Mouse (Mus musculus) forebrain, embryonic 10.5 days (tissue): ENCODE measurements around the gene Rpl36. TPM values are rescaled to one million over a fixed set of nuclear protein-coding genes. Genes with fewer than 3 reads are reported as not detected.

Experiments used
- DNase-seq: peaks from one replicate; pipeline ENCODE4 v3.0.0-alpha.2; 2017; ENCODE audit warnings: low spot score; ENCODE audit errors: extremely low spot score
- H3K27ac ChIP-seq: fragments of 300-500 bp; sonication (generic); 2 replicates; pipeline ENCODE4 v1.5.1; 2016; ENCODE audit warnings: mild to moderate bottlenecking
- H3K27me3 ChIP-seq: fragments of 300-500 bp; sonication (generic); 2 replicates; pipeline ENCODE4 v1.6.1; 2016; ENCODE audit warnings: mild to moderate bottlenecking; ENCODE audit not compliant: poor library complexity, severe bottlenecking
- H3K36me3 ChIP-seq: fragments of 300-500 bp; sonication (generic); replicated peaks from 2 replicates; pipeline ENCODE4 v1.6.1; 2016; ENCODE audit warnings: mild to moderate bottlenecking, moderate library complexity
- H3K4me1 ChIP-seq: fragments of 300-500 bp; sonication (generic); 2 replicates; pipeline ENCODE4 v1.6.1; 2016
- H3K4me3 ChIP-seq: fragments of 300-500 bp; sonication (generic); 2 replicates; pipeline ENCODE4 v1.5.1; 2016; ENCODE audit warnings: mild to moderate bottlenecking, moderate library complexity
- H3K9me3 ChIP-seq: fragments of 300-500 bp; sonication (generic); 2 replicates; pipeline ENCODE4 v1.6.1; 2016; ENCODE audit warnings: mild to moderate bottlenecking, moderate library complexity
- WGBS: fragments of 180-500 bp; shearing (Covaris S2); methylation state at CpG from one replicate; pipeline ENCODE4 v1.1.7; 2016; 5-methylcytosine and 5-hydroxymethylcytosine counted together
- polyA plus RNA-seq: library from polyadenylated mRNA; unstranded; fragments of >200 nt; fragmentation: Nextera tagmentation; extraction: Ambion mirVana; gene quantifications from 2 replicates; pipeline ENCODE4 v1.2.1, GENCODE M21; 2016

Rpl36 gene
- polyA plus RNA-seq, result 1,518 and 1,601 TPM in 2 replicates

DNA sequence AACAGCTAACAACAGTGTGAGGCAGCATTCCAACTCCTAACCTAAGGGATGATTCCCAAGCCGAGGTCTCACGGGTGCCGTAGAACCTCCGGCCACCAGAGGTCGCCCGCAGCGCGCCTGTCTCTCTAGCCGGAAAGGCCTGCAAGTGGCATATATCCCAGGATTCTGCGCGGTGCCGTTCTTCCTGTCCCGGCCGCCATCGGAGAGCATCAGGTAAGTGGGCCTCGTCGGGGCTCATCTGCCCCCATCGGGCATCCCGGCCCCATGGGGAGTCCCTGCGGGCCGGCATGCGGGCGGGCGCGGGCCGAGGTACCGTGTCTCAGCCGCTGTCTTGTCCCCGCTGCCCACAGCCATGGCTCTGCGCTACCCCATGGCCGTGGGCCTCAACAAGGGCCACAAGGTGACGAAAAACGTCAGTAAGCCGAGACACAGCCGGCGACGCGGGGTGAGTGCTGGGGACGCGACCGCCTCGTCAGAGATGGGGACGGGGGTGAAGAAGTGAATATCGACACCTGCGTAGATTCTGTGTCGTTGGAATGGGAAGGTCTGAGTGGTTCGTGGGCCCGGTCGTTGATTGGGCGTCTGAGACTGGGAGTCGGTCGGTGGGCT, at the start of gene Rpl36:
Gene Rpl36, plus strand, starts transcription at position 181 of the 609 bp plus-strand sequence.
- Histone ChIP-seq H3K36me3 (peaks cover 46% of the 10 kb centered on the region), H3K9me3 (no peaks in the 10 kb centered on the region), H3K27ac (peak within 1 kb of the TSS; percentile 96), H3K27me3 (no peaks in the 10 kb centered on the region), H3K4me1 (peaks cover 57% of the 10 kb centered on the region), H3K4me3 (peak within 1 kb of the TSS; percentile 83)
- WGBS, result under 1% methylated on average over 52 of the region's 52 CpGs
- DNase-seq, result peak; percentile 94

DNA sequence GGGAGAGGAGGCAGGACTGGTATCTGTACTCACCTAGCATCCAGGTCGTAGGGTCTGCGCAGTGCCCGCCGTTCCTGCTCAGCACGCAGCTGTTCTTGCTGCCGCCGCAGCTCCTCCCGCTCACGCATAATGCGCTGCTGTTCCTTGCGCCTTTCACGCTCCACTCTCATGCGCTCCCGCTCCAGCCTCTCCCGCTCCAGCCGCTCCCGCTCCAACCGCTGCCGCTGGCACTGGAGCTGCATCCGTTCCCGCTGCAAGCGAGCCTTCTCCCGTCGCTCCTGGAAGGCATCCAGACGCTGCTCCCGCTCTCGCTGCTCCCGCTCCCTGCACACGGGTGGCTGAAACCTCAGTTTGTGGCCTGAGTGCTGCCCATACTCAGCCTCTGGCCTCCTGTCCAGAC, 46.9 kb upstream of the Rpl36 start:
- no peak for DNase-seq
- Histone ChIP-seq H3K27me3 (no peaks in the 10 kb centered on the region), H3K36me3 (peaks cover 100% of the 10 kb centered on the region), H3K27ac (no peak overlapping the region), H3K4me3 (no peak overlapping the region), H3K9me3 (no peaks in the 10 kb centered on the region), H3K4me1 (no peaks in the 10 kb centered on the region)
- 94% methylated on average over 29 of the region's 29 CpGs for WGBS

DNA sequence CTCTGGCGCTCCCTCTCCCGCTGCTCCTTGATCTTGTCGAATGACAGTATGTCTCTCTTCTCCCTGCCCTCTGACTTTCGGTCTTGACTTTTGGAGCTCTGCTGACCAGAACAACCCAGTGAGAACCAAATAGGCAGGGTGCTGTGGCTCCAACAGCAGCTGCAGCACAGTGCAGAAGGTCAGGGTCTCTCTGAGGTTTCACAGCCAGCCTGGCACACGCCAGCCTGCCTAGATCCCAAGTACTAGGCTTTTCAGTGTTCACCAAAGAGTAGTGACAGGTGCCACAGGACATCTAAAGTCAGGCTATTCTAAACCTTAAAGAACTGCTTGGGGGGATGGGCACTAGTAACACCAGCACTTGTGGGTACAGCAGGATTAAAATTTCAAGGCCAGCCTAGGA, 46.3 kb upstream of the Rpl36 start:
- Histone ChIP-seq H3K27ac (no peak overlapping the region), H3K4me3 (no peak overlapping the region), H3K36me3 (peaks cover 100% of the 10 kb centered on the region), H3K27me3 (no peaks in the 10 kb centered on the region), H3K9me3 (no peaks in the 10 kb centered on the region), H3K4me1 (no peaks in the 10 kb centered on the region)
- 91% methylated on average over 5 of the region's 5 CpGs for WGBS
- no peak for DNase-seq

DNA sequence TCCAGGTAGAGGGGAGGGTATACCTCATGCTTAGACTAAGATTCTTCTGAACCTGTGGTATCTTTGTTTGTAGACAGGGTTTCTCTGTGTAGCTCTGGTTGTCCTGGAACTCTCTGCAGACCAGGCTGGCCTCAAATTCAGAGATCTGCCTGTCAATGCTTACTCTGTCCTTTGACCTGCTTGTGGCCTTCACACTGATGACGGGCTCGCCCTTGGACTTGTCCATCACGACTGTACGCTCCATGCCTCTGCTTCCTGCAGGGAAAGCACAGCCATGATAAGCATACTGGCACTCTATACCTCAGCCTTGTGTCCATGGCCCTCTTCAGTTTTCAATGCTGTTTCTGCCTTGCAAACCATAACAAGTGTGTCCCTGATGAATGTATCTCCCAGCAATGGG, 45.8 kb upstream of the Rpl36 start:
- DNase-seq, result no peak
- H3K27ac ChIP-seq, result no peak overlapping the region
- no peaks in the 10 kb centered on the region for H3K9me3 ChIP-seq
- no peaks in the 10 kb centered on the region for H3K27me3 ChIP-seq
- 96% methylated on average over 4 of the region's 4 CpGs for WGBS
- no peaks in the 10 kb centered on the region for H3K4me1 ChIP-seq
- peaks cover 100% of the 10 kb centered on the region for H3K36me3 ChIP-seq
- H3K4me3 ChIP-seq, result no peak overlapping the region

DNA sequence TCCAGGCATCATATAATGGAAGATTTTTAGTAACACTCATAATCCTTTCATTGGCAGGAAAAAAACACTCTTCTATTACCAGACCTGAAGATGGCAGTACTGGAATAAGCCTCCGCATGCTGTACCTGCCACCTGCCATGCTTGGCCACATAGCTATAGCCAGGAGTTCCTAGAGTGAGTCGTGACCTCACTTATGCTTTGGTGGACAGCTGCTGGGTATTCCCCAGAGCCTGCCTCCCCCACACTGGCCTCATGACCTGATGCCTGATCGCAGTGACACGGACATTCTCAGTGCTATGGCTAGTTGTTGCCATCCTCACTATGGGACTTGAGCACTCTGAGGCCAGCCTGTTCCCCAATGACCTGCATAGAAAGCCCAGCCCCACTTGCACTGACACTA, 42.9 kb upstream of the Rpl36 start:
- Histone ChIP-seq H3K4me1 (no peaks in the 10 kb centered on the region), H3K27ac (no peak overlapping the region), H3K36me3 (peaks cover 99% of the 10 kb centered on the region), H3K27me3 (no peaks in the 10 kb centered on the region), H3K9me3 (no peaks in the 10 kb centered on the region), H3K4me3 (no peak overlapping the region)
- no peak for DNase-seq
- WGBS, result 97% methylated on average over 4 of the region's 4 CpGs

DNA sequence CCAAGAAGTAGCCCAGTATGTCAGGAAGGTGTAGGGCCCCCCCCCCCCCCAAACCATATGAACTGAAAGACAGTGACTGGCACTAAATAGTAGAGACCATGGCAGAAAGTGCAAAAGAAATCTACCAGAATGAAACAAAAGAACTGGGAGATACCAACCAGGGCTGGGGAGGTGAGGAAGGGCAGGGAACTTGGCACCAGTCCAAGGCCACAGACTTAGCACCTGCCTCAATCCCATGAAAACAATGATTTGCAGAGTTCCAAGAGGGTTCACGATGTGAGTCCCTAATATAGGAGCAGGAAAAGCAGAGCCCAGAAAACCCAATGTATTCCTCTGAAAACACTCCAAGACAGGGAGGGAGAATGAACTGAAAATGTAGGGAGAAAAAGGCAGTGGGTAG, 41.1 kb upstream of the Rpl36 start:
- Histone ChIP-seq H3K36me3 (peaks cover 96% of the 10 kb centered on the region), H3K27ac (no peak overlapping the region), H3K4me3 (no peak overlapping the region), H3K27me3 (no peaks in the 10 kb centered on the region), H3K9me3 (no peaks in the 10 kb centered on the region), H3K4me1 (no peaks in the 10 kb centered on the region)
- DNase-seq, result no peak
- 86% methylated on average over 1 of the region's 1 CpGs for WGBS

DNA sequence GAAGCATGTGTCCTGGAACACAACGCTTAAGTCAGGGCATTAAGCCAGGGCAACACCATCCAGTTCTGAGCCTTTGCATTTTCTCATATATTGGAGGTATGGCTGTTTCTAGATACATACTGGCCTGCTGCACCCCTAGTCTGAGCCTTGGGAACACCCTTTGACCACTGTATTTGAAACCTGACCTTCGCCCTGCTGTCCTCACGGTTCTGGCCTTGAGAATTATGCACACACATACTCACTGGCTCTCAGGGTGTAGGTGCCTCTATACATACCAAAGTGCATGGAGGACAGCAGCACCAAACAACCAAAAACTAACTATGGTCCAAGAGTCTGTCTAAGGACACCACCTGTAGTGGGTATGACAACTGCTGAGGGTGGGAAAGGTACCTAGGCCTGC, 40.3 kb upstream of the Rpl36 start:
- WGBS, result 96% methylated on average over 3 of the region's 3 CpGs
- peaks cover 96% of the 10 kb centered on the region for H3K36me3 ChIP-seq

DNA sequence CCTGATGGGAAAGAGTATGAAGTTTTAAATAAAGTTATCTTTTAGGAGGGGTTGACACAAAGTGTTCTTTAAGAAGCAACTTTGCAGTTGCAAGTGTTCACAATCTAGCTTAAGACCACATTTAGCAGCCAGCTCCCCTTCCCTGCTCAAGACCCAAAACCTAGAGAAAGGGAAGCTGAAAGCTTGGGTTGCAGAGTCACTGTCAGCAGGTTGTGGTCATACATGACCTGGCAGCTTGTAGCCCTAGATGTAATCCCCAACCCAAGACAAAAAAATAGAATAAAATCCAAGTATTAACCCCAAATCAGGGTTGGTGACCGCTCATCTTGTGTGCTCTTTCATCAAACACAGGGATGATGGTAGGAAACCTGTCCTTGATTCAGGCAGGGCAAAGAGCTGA, 30.1 kb upstream of the Rpl36 start:
- peaks cover 48% of the 10 kb centered on the region for H3K4me1 ChIP-seq
- 81% methylated on average over 1 of the region's 1 CpGs for WGBS
- H3K9me3 ChIP-seq, result no peaks in the 10 kb centered on the region
- peaks cover 74% of the 10 kb centered on the region for H3K36me3 ChIP-seq
- DNase-seq, result no peak
- H3K27ac ChIP-seq, result peak overlapping the region; percentile 97
- H3K4me3 ChIP-seq, result peak overlapping the region; percentile 81
- no peaks in the 10 kb centered on the region for H3K27me3 ChIP-seq

More for the DNA sequence above, 40.3 kb upstream of the Rpl36 start:
- no peaks in the 10 kb centered on the region for H3K9me3 ChIP-seq
- H3K4me3 ChIP-seq, result no peak overlapping the region
- no peak overlapping the region for H3K27ac ChIP-seq
- no peaks in the 10 kb centered on the region for H3K4me1 ChIP-seq
- no peaks in the 10 kb centered on the region for H3K27me3 ChIP-seq
- DNase-seq, result no peak

DNA sequence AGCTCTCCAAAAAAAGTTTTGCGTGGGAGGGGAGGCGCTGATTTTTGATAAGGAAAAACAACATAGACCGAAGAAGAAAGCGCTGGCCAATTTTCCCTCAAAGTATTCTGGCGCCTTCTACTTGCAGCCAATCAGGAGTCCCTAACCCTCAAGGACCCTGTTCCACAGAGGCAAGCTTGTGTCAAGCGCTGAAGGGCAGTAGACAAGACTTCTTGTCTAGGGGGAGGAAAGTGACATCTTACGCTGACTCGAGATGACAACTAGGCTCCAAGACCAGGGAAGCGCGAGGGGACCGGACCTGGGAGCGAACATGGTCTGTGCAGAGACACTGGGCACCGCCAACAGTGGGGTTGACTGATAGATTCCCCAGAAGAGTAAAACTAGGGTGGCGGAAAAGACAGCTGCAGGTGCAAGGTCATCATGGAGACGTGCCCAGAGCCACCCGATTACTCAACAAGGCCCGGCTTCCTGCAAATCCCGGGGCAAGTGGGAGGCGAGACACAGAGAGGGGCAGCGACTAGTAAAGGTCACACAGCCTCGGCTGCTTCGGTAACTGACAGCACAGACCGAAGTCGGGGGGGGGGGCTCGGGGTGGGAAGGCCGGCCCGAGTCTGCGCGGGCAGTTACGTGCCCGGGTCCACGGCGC, 29.5 kb upstream of the Rpl36 start:
- 5% methylated on average over 33 of the region's 33 CpGs for WGBS
- no peak for DNase-seq
- Histone ChIP-seq H3K36me3 (peaks cover 74% of the 10 kb centered on the region), H3K27me3 (no peaks in the 10 kb centered on the region), H3K4me1 (peaks cover 49% of the 10 kb centered on the region), H3K4me3 (peak overlapping the region; percentile 81), H3K27ac (peak overlapping the region; percentile 97), H3K9me3 (no peaks in the 10 kb centered on the region)

DNA sequence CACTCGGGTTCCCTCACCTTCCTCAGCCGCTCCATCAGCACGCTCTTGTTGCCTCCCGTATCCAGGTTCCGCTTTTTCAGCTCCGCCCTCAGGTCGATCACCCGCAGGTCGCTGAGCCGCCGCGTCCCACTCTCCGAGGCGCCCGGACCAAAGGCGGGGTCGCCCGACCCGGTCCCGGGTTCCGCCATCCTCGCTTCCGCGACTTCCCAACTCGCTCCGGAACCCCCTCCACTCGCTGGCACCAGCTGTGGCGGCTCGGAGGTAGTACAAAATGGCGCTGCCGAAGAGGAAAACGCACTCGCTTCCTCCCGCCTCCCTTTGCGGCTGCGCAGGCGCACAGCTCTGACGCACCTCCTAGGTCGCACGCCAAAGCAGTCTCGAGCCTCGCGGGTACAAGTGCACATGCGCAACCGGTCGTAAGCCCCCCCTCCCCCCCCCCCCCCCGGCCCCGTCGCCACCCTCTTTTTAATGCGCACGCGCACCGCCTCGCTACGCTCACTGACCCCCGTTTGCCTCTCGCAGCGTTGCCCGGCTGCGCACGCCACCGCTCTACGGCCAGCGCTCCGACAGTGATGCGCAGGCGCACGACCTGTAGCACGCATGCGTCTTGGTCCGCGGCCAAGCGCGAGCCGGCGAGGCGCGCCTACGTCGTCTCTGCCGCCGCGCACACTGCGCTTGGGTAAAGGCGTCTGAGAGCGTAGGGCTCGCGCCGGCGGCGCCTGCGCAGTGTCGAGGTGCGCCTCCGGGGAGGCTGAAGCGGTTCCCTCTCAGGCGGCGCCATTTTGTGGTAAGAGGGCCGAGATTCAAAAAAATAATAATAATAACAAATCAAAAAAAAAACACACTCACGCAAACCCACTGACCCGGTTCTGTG, 28.7 kb upstream of the Rpl36 start, which contains the start of the genes Safb2 and Safb:
Gene Safb2, minus strand, starts transcription at position 329 of the 874 bp plus-strand sequence.
Gene Safb, plus strand, starts transcription at position 569 of the 874 bp plus-strand sequence.
- Histone ChIP-seq H3K4me1 (peaks cover 52% of the 10 kb centered on the region), H3K4me3 (peak within 1 kb of the TSS; percentile 81), H3K36me3 (peaks cover 74% of the 10 kb centered on the region), H3K27ac (peak within 1 kb of the TSS; percentile 97), H3K9me3 (no peaks in the 10 kb centered on the region), H3K27me3 (no peaks in the 10 kb centered on the region)
- under 1% methylated on average over 82 of the region's 101 CpGs for WGBS
- DNase-seq, result peak; percentile 98

DNA sequence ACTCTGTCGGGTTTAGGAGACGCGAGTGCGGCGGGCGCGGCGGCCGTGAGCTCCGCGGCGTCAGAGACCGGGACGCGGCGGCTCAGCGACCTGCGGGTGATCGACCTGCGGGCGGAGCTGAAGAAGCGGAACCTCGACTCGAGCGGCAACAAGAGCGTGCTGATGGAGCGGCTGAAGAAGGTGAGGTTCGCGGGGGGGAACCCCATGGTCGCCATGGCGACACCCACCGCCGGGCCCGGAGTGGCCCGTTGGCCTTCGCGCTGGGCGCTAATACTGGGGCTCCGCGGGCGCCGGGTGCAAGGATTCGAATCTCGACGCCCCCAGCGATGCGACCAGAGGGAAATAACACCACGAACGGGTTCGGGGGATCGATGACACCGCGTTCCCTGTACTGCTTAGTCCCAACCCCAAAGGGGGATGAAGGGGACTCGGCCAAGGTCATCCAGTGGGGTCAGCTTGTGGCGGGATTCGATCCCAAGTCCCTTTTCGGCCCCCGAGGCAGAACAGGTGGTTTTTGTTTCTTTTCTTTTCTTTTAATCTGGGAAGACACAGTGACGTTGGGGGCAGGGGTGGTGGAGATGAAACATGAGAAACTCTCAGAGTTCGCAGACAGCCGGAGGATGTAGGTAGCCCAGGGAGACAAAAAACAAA, 27.9 kb upstream of the Rpl36 start:
- Histone ChIP-seq H3K27me3 (no peaks in the 10 kb centered on the region), H3K4me1 (peaks cover 52% of the 10 kb centered on the region), H3K27ac (peak overlapping the region; percentile 97), H3K36me3 (peaks cover 74% of the 10 kb centered on the region), H3K4me3 (peak overlapping the region; percentile 81), H3K9me3 (no peaks in the 10 kb centered on the region)
- WGBS, result under 1% methylated on average over 61 of the region's 61 CpGs
- peak; percentile 47 for DNase-seq

DNA sequence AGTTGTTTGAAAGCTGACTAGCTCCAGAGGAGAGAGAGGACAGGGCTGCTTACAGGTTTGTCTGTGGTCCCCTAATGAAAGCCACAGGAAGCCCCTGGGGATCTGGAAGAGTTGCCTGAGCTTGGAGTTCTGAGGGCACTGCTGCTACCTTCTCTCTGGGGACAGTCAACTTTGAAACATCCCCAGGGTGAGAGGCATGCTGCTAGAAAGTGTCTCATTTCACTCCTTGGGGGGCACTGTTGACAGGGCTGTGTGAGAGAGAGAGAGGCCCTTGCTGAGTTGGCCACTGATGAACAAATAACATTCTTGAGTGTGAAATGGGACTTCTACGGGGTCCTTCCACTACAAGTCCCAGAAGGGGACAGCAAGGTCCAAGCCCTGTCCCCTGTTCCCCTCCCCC, 25.4 kb upstream of the Rpl36 start:
- WGBS, result 92% methylated on average over 1 of the region's 1 CpGs
- DNase-seq, result no peak
- Histone ChIP-seq H3K4me1 (peaks cover 38% of the 10 kb centered on the region), H3K9me3 (no peaks in the 10 kb centered on the region), H3K36me3 (peaks cover 74% of the 10 kb centered on the region), H3K27ac (no peak overlapping the region), H3K27me3 (no peaks in the 10 kb centered on the region), H3K4me3 (no peak overlapping the region)
